Mouse (Mus musculus) activated CD4-positive, CD25-positive, alpha-beta regulatory T cell (primary cell): ENCODE data around the gene Olfr467. TPM values are rescaled to one million over a fixed set of nuclear protein-coding genes. Genes with fewer than 3 reads are reported as not detected.

ENCODE experiments used
- polyA plus RNA-seq, 2 experiments: library from polyadenylated mRNA; unstranded; fragments of 100-300 nt; shearing (Covaris generic); gene quantifications; one replicate each; pipeline ENCODE4 v1.2.1; 2017

Olfr467 gene
- polyA plus RNA-seq: not detected

DNA sequence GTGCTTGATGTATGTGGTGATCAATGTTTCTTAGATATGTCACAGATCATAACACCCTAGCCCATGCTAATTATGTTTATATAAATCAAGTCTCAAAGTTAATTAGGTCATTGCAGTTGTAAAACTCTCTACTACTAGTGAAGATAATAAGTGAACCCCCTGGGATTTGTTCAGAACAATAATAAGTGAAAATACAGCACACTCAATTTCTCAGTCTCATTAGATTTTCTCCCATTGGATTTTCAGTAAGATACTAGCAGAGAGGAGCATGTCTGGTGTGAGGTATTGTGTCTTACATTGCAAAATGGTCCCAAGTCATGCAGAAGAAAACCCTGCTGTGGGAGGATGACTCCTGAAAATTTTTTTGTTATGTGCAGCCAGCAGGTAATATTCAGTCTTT is at the start of gene Olfr467:
Olfr467 (plus strand) TSS at position 301 of the 400 bp plus-strand sequence.

DNA sequence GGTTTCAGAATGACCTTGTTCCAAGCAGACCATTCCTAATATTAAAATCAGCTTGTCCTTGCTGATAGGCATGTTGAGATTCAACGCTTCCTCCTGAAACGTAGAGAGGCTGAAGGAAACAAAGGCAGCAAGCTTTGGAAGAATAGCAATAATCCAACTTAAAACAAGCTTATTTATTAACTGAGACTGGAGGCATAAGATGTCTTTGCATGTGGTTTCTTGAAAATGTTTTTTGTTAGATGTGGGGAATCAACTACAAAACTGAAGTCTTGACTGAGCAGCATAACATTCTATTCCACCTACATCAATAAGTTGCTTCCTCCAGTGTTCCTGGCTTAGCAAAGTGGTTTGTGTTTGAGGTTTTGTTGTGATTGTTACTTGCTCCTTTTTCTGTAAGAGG is 11.0 kb upstream of the Olfr467 start, which contains the start of gene Ovch2:
Ovch2 (minus strand) TSS at position 101 of the 400 bp plus-strand sequence.

DNA sequence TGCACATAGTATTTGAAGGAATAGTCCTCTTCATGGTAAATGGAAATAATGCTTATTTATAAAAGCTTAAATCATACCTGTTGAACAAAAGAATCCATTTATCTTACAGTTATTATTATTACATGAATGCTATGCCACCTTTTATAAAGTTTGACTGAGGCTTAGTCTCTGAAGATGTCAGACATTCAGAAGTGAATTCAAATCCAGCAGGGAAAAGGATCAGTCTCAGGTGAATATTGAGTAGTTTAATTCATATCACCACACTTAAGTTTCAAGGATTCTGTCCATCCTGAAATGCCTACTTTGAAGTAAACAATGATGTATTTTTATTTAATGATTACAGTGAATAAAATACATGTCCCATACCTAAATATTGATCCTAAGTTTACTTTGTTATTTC is 13.4 kb downstream of the Olfr467 start, which contains the start of gene Olfr469:
Olfr469 (minus strand) TSS at position 101 of the 400 bp plus-strand sequence.

DNA sequence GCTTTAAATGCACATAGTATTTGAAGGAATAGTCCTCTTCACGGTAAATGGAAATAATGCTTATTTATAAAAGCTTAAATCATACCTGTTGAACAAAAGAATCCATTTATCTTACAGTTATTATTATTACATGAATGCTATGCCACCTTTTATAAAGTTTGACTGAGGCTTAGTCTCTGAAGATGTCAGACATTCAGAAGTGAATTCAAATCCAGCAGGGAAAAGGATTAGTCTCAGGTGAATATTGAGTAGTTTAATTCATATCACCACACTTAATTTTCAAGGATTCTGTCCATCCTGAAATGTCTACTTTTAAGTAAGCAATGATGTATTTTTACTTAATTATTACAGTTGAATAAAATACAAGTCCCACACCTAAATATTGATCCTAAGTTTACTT is 35.3 kb downstream of the Olfr467 start, which contains the start of gene Olfr470:
Olfr470 (minus strand) TSS at position 101 of the 400 bp plus-strand sequence.

Other genes starting within 250 kb of the Olfr467 start
- not detected for gene Olfml1, start 244.8 kb upstream of the Olfr467 start, polyA plus RNA-seq
- 1 to 10 TPM in 1 of 2 experiments, not detected in 1; 1.4 TPM for gene Ppfibp2, start 217.1 kb upstream of the Olfr467 start, polyA plus RNA-seq
- gene 5330417H12Rik, start 187.1 kb upstream of the Olfr467 start, polyA plus RNA-seq: not detected
- gene Cyb5r2, start 54.2 kb upstream of the Olfr467 start, polyA plus RNA-seq: not detected
- not detected for gene Ovch2, start 11.1 kb upstream of the Olfr467 start, polyA plus RNA-seq
- gene Olfr469, start 13.3 kb downstream of the Olfr467 start, polyA plus RNA-seq: not detected
- not detected for gene Olfr470, start 35.2 kb downstream of the Olfr467 start, polyA plus RNA-seq
- gene Olfr472, start 85.6 kb downstream of the Olfr467 start, polyA plus RNA-seq: under 1 TPM; 0.10 to 0.11 TPM
- not detected for gene Olfr473, start 118.2 kb downstream of the Olfr467 start, polyA plus RNA-seq
- not detected for gene Olfr474, start 142.4 kb downstream of the Olfr467 start, polyA plus RNA-seq
- gene Olfr476, start 152.5 kb downstream of the Olfr467 start, polyA plus RNA-seq: not detected
- not detected for gene Olfr477, start 174.4 kb downstream of the Olfr467 start, polyA plus RNA-seq
- not detected for gene Olfr478, start 221.7 kb downstream of the Olfr467 start, polyA plus RNA-seq
- gene Olfr479, start 238.4 kb downstream of the Olfr467 start, polyA plus RNA-seq: not detected